Mouse (Mus musculus) embryo, embryonic 10.5 days (tissue): Measurements from ENCODE around the gene Ehbp1l1.

Experiments used
- DNase-seq: peaks from one replicate; pipeline ENCODE4 v3.0.0-alpha.2; 2015; ENCODE audit warnings: low spot score

The Ehbp1l1 gene

DNA sequence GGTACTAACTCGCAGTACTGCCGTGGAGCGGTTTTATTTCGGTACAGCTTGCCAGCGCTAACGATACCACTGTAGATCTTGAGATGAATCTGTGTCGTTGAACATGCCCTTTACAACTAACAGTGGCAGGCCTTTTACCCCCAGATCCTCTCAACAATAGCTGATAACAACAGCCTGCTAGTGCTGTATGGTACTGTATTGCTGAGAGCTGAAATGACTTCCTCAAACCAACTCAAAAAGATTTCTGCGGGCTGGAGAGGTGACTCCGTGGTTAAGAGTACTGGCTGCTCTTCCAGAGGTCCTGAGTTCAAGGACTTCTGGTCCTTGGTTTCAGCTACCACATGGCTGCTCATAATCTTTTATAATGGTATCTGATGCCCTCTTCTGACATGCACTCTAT is 8.2 kb upstream of the Ehbp1l1 start:
- DNase-seq, result no peak

DNA sequence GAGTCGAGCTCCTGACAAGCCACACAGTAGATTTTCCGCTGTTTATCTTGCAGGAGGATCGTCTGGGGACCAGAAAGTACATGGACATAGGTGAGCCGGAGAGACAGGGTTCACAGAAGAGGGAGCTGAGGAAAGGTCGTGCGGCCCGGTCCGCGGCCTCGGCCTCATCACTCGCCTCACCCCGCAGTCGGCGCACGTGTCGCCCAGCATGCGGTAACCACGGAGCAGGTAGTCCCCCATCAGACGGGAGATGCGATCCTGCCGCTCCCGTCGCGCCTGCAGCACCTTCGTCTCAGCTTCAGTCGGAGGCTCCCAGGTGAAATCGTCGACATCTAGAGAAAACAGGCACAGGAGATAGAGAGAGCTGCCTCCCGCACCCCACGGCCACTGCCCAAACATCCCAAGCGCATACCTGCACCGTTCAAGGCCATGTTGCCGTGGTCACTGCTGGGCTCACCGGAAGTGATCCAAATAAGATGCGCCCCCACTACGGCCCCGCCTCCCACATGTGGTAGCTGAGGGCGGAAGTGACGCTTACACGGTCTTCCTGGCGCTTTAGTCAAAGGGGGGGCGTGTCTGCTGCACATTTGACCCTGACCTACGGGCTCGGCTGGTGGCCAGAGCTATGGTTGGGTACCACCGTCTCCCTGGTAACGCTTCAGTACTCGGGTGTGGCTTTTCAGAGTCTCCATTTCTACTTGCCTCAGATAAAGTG is 5.3 kb upstream of the Ehbp1l1 start:
- DNase-seq, result peak; percentile 99

DNA sequence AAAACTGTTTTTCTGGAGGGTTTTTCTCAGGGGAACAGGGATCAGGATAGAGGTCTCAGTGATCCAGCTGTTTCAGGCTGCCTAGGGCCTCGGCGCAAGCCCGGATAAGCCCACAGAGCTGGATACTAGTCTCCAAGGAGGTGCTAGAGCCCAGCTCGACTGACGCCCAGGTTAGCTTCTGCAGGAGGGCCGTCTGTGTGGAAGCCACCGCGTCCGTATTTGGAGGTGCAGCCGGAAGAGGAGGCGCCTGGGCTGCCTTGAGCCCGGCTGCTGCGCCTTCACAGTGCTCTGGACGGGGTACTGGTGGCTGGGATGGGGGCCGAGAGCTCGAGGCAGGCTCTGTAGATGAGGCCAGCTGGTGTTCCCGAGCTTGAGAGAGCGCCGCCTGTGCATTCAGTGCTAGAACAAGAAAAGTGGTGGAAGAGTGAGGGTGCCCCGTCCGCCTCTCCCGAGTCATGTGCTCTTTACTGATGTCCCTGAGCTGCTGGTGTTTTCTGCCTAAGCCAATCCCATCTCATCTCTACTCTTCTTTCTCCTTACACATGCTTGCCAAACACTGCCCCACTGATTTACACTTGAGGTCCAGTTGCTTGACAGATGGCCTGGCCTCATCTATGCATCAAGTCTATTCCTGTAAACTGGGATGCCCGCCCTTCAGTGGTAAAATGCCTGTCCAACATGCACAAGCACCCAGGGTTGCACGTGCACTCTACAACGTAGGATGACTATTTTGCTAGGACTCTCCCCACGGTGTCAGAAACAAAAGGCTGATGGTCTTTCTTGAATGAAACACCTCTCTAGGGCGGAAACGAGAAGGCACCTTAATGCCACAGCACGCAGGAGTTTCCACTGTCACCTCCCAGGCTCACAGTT is 4.4 kb upstream of the Ehbp1l1 start:
- DNase-seq, result no peak

DNA sequence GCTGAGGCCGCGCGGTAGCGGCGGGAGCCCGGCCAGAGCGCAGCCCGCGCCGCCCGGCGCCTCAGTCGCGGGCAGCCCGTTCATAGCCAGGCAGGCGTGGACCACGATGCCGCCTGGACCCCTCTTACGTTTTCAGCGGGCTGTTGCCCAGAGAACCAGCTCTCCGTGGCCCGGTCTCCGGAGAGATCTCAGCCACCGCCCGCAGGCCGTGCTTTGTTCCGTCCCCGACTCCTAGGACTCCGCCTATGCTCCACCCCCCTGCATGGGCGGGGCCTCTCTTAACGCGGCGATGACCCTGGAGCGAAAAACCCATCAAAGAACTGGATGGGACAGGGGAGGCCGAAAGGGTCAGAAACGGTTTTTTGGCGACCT is 3.3 kb upstream of the Ehbp1l1 start, which contains the start of gene Fam89b:
Gene Fam89b (minus strand): TSS at position 210 of the 372 bp plus-strand sequence.
- peak; percentile 95 for DNase-seq

- DNase-seq, result peak; percentile 57
Observed at GRCm38 (mm10) chr19:5728631-5729443, 2.7 kb upstream of the Ehbp1l1 start.

DNA sequence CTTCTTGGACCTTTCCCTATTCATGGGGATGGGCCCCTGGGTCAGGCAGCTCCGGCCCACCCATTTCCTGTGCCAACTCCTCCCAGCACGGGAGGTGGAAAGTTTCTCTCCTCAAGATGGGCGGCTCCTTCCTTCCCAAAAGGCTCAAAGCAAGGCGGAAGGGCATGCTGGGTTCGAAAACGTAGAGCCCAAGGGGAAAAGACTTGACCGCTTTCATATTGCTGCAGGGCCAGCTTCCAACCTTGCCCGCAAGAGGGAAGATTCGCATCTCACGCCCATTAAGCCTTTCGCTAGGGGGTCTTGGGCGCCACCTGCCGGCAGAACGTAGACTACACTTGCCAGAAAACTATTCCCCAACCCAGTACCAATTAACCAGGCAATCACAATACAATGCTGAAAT is 1.6 kb upstream of the Ehbp1l1 start:
- peak; percentile 92 for DNase-seq

DNA sequence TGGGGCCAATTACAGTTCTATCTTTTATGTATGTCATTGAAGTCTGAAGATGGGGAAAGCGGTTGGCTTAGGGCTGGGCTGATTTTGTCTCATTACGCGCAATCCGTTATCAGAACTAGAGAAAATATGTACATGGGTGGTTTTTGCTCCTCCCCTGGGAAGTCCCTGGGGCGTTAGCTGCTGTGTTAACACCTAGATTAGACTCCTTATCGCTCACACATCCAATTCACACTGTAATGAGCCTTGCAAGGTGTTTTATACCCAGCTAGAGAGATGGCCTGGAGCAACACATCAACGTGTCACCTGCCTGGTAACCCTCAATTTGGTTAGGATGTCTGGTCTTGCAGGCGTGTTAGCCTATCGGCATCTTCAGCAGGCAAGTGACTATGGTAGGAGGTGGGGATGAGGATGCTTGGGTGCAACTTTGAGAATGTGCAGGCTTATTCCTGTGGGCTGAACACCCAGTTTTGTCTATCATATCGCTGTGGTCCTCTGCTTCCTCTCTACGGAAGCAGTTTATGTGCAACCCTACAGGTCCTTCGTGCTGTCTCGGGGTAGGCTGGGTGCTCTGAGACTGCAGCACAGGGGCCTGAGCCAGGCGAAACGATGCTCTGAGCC is 953 bp upstream of the Ehbp1l1 start:
- DNase-seq, result no peak

DNA sequence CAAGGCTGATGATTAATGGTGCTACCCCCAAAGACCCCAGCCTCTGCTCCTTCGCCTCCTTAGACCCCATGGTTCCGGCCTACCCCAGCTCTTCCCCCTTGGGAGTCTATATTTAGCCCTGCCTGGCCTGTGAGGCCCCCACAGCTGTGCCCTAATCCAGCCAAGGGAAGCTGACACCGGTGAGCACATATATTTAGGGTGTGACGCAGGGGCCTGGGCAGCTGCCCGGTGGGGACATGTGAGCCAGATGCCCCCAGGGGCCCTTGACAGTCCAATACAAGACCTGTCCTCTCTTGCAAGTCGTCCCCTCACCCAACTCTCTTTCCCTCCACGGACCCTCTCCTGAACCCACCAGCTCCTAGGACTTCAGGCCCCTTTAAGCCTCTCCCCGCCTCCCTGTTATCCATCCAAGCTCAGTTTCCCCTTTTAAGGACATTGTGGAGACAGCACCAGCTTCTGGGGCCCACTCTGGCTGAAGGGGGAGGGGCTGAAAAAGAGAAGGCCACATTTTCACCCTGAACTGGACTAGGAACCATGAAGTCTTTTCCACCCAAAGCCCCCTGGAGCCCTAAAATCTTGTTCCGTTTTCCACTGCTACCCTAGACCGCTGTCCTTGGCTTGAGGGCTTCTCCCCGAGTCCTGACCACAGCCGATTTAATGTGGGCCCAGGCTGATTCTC is 949 bp downstream of the Ehbp1l1 start:
- DNase-seq, result no peak

GRCm38 (mm10) chr19:5724549-5724941 is 1.6 kb downstream of the Ehbp1l1 start:
- no peak for DNase-seq

DNA sequence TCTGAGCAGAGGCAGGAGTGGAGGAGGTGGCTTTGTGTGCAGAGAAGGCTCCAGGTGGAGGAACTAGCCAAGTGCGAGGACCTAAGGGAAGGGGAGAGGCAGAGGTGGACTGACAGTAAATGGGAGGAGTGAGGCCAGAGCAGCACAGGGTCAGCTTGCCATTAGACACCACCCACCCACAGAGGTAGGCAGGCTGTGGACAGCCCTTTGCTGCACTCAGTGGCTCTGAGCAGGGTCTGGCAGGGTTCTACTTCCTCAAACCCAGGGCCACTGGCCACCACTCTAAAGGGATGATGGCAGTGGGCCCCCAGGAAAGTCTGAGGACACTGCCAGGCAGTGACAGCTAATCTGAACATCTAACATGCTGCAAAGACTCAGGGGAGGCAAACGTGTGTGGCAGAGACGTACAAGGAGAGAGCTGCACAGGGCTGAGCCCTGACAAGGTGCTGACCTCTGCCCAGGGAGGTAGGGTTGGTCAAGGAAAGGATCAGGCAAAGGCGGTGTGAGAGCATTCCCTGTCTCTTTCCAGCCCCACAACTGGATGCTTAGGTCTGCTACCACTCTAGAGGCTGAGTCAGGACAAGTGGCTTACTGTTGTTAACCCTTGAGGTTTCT is 2.1 kb downstream of the Ehbp1l1 start:
- DNase-seq, result no peak

GRCm38 (mm10) chr19:5722848-5723425 is 3.2 kb downstream of the Ehbp1l1 start:
- no peak for DNase-seq

DNA sequence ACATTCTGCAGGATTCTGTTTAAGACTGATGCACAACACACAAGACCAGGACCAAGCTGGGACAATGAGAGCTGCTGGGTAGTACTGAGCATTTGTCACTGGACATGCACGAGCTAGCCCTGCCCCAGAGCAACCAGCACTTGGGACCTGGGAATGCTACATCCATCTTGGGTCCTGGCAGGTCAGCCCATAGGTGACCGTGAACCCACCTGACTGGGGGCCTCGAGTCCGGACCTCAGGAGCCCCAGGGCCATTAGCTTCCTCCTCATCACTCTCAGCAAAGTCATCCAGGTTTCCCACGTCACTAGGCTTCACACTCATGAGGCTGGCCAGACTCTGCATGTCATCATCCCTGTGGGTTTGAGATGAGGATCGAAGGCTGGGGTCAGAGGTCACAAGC is 4.9 kb downstream of the Ehbp1l1 start:
- no peak for DNase-seq

GRCm38 (mm10) chr19:5716955-5717354 is 9.2 kb downstream of the Ehbp1l1 start:
- DNase-seq, result no peak

GRCm38 (mm10) chr19:5715793-5716688 is 10.1 kb downstream of the Ehbp1l1 start:
- DNase-seq, result peak; percentile 65

DNA sequence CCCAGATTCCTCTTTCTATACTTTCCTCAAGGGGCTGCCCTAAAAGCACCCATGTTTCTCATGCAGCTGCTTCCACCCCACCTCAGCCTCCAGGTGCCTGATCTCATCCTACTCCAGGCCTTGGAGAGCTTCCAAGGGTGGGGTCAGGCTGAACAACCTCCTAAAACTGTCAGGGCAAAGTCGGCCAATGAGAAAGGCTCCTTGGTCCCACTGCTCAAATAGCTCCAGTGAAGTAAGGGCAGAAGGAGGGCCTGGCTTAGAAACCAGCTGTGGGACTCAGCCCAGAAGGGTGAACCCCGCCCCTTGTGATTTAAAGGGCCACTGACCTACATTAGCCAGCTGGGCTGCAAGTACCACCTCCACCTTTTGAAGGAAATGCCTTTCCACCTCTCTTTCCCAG is 12.4 kb downstream of the Ehbp1l1 start:
- DNase-seq, result no peak

DNA sequence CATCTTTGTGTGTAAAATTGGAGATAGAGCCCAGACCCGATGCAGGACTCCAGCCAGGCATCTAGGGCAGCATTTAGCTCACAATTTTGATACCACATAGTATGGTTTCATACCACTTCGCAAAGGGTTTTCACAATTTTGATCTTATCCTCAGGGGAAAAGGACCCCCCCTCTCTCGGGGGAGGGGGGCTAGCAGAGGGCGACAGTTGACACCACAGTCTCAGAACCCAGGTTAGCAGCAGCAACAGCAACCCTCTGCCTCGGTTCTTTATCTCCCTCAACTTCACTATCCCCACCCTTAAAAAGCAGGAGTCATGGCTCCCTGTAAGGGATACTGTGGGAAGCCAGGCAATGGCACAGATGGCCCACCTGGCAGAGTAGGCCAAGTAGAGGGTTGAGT is 12.9 kb downstream of the Ehbp1l1 start:
- DNase-seq, result no peak

DNA sequence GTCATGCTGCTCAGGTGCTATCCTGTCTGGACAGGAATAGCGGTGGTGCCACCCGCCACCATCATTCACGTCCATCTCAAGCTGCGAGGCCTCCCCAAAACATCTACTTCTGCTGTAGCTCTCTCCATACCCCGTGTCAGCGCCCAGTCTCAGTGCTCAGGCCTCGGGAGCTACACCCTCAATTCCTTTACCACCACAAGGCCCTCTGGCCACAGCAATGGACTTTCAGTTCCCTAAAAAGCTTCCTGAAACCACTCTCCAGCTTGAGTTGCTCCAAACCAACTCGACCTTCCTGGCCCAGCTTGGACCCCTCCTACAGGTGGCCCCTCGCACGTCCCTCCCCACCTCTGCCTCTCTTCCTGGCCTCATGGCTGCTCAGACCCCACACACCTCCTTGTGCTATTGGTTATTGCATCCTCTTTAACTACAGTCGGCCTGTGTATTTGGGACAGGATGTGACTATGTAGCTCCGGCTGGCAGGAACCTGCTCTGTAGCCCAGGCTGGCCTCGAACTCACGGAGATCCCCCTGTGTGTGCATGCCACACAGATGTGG is 14.1 kb downstream of the Ehbp1l1 start:
- DNase-seq, result no peak

- DNase-seq, result peak; percentile 82
Observed at GRCm38 (mm10) chr19:5711218-5711617, 14.9 kb downstream of the Ehbp1l1 start.

DNA sequence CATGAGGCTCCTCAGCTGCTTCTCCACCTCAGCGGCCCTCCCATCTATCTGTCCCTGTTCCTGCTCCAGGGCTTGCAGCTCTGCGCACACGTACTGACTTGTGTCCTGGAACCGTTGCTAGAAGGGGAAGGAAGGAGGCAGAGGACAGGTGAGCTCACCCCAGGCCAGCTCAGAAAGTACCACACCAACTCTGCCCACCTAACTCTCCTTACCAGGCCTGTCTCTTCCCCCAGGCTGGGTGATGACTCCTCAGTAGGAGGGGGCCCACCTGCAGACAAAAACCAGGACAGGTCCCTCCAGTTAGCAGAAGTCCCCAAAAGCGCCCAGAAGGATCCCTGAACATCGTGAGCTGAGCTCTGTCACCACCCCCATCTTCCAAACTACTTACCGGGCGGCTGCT is 15.5 kb downstream of the Ehbp1l1 start:
- DNase-seq, result no peak
